Mouse (Mus musculus) thymus, postnatal 0 days (tissue): ENCODE measurements around the gene Cyp4f14. TPM values are rescaled to one million over a fixed set of nuclear protein-coding genes. Genes with fewer than 3 reads are reported as not detected.
A peak's percentile ranks its signal among the peaks of the same experiment; 100 is the strongest.

Experiments used
- DNase-seq: peaks from one replicate; pipeline ENCODE4 v3.0.0-alpha.2; 2015; ENCODE audit warnings: low spot score
- polyA plus RNA-seq: library from polyadenylated mRNA; unstranded; fragments of >200 nt; fragmentation: Nextera tagmentation; extraction: Ambion mirVana; gene quantifications from 2 replicates; pipeline ENCODE4 v1.2.1, GENCODE M21; 2015

Gene Cyp4f14
- 0.06 and 0.17 TPM in 2 replicates for polyA plus RNA-seq

DNA sequence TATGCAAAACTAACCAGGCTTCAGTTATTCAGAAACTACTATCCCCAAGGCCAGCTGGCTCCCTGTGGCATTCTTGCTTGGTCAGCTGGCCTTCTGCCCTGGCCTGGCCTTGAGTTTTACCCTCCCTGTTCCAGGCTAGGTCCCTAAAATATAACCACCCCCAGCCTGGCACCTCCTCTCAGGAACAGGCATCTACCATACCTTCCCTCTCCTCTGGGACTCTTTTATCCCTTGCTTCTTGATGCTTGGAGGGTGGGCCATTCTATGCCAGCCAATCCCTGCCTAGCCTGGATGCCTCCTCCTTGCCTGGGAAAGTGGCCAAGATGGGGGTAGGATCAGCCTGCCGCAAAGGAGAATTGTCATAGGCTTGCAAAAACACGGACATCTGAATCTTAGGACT is at the start of gene Cyp4f14:
TSS of gene Cyp4f14 (minus strand) at position 212 of the 400 bp plus-strand sequence.
- no peak for DNase-seq

- DNase-seq: peak; percentile 94
Observed at GRCm38 (mm10) chr17:32965623-32966290, 48.6 kb upstream of the Cyp4f14 start, which contains the start of gene Zfp472. Gene Zfp472, plus strand, starts transcription at chr17:32965814.

- no peak for DNase-seq
Observed at GRCm38 (mm10) chr17:32965253-32965622, 48.1 kb upstream of the Cyp4f14 start.

GRCm38 (mm10) chr17:32951441-32951840 is 34.3 kb upstream of the Cyp4f14 start:
- peak; percentile 72 for DNase-seq

DNA sequence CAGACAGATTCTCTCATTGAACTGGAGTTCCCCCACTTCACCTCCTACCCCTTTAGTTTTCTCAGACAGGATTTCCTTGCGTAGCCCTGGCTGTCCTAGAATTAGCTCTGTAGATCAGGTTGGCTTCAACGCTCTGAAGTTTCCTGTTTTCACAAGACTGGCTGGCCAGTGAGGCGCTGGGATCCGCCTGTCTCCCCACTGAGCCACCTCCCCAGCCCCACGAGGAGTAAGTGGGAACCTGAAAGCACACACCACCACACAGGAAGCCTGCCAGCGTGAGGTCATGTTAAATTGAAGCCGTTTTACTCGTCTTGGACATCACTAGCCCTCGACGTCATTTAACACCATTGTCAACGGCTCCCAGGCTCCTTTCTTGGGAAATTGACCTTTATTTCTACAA is 33.9 kb upstream of the Cyp4f14 start:
- no peak for DNase-seq

DNA sequence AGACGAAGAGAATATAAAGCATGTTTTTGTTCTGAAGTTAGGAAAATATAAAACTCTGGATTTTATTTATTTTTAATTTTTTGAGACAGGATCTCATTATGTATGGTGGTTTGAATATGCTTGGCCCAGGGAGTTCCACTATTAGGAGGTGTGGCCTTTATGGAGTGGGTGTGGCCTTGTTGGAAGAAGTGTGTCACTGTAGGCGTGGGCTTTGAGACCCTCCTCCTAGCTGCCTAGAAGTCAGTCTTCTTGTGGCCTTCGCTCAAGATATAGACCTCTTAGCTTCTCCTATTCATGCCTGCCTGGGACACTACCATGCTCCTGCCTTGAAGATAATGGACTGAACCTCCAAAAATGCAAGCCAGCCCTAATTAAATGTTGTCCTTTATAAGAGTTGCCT is 33.0 kb upstream of the Cyp4f14 start:
- no peak for DNase-seq

DNA sequence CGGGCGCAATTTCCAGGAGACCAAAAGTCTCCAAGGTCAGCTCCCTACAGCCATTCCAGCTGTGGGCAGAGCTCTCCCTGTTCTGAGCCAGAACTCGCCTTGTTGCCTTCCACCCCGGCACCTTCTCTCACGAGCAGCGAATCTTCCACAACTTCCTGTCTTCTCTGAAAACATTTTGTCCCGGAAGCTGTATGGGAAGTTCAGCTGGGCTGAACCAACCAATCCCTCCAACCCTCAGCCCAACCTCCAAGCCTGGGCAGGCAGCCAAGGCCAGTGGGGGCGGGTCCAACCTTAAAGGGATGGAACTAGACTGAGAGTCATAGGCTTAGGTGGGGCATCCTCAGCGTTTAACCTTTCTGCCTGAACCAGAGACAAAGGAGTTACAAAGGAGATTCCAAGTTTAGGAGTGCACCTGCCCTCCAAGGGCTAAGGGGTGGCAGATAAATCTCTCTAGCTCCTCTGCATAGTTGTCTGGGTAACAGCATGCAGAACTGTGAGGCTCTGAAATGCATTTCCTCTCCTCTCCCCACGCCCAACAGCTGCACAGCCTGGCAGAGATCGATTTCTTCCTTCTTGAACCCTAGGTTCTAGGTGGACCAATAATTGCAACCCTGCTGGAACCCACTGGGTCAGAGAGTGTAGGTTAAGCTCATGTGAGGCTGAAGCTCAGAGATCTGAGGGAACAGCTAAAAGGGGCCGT is 30.2 kb upstream of the Cyp4f14 start, which contains the start of gene Cyp4f13:
TSS of gene Cyp4f13 (minus strand) at position 188 of the 700 bp plus-strand sequence.
- peak; percentile 89 for DNase-seq

DNA sequence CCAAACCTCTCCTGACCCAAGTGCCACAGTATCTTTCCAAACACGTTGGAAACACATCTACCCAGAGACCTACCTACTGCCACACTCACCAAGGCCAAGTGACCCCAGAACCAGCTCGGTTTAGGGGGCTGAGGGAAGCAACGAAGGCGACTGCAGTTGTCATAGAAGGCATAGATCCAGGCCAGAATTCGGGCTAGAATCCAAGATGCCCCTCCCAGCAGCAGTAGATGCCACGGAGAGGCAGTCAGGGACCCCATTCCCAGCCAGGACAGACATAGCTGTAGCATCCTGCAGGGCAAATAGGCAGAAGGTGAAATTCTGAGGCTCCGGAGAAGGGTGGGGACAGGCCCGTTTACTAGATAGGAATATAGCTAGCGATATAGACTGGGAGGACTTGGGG is 29.6 kb upstream of the Cyp4f14 start:
- no peak for DNase-seq

GRCm38 (mm10) chr17:32944402-32945035 is 27.4 kb upstream of the Cyp4f14 start:
- peak; percentile 54 for DNase-seq

- DNase-seq: no peak
Observed at GRCm38 (mm10) chr17:32943661-32944060, 26.5 kb upstream of the Cyp4f14 start.

DNA sequence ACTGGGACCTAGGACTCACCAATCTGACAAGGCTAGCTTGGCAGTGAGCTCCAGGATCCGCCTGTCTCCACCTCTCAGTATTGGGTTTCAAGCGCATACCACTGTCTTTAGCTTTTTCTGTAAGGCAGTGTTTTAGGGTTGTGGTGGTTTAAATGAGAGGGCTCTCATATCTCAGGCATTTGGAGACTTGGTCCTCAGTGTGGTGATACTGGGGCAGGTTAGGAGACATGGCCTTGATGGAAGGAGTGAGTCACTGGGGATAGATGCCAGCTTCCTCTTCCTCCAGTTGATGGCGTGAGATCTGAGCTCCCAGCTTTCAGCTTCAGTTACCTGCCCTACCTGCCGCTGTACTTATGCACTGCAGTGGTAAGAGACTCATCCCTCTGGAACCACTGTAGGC is 22.7 kb upstream of the Cyp4f14 start:
- no peak for DNase-seq

DNA sequence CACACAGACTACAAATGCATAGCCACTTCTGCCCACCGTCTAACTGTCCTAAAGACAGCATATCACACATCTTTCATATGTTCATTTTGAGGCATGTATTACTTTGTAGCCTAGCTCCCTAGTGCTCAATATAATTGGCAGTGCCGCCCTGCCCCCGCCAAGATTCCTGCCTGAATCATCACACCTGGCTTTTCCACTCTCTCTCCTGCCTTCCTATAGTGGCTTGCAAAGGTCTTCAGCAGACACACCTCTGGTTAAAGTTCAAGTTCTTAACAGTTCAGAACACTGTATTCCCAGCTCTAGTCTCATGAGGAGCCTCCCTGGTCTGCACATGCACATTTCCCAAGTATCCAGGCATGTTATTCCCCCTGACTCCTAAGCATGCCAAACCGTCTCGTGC is 10.7 kb upstream of the Cyp4f14 start:
- DNase-seq: no peak

DNA sequence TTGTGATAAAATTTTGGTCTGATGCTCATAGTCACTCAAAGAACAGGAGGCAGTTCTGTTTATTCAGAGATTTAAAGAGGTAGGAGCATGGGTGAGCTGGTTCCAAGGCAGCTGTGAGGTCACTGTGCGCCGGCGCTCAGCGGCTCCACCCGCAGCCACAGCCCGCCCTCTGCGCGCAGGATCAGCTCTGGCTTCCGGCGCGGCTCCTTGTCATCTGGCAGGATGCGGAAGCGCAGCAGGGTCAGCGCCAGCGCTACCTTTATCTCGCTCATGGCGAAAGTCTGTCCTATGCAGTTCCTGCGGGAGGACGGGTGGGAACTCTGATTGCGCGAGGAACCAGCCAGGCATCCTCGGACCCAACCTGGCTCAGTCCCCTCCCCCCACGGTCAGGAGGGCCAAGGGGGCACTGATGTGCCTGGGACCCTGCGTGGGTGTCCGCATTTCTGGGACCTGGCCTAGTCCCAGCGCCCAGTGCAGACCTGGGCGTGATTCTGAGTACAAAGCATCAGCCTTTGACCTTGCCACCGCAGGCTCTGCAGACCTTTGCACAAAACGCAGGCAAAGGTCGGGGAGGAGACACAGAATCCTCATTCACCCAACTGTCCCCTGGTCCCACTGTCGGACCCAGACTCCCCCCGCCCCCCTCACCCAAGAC is 7.6 kb upstream of the Cyp4f14 start:
- DNase-seq: peak; percentile 88

DNA sequence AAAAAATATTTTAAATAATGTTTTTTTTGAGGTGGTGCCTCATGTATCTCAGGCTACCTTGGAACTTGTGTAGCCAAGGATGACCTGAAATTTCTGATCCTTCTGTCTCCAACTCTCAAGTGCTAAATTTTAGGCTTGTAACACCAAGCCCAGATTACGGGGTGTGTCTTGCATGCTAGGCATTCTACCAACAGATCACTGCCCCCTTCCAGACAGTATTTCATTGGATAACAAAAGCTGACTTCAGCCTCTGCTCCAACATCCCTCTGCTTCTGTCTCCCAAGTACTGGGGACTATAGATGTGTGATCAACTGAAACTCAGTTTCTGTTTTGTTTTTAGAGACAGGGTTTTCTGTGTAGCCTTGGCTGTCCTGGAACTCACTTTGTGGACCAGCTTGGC is 6.5 kb upstream of the Cyp4f14 start:
- DNase-seq: no peak

DNA sequence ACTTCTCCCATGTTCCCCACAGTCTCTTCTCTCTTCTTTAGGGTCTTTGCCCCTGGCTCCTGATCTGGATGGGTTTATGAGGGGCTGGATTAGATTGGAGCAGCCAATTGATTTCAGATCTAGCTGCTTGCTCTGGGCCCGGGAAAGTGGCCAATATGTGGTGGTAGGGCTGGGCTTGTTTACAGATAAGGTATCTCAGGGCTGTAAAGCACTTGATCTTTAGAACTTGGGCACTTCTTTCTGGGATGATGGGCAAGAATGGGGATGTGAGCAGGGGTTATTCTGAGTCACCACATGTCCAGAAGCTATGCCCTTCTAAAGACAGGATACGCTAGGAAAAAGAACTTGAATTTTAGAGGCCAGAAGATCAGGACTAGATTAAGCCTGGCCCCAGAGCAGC is 2.0 kb upstream of the Cyp4f14 start:
- DNase-seq: no peak

GRCm38 (mm10) chr17:32916075-32916474 is 1.1 kb downstream of the Cyp4f14 start:
- no peak for DNase-seq

DNA sequence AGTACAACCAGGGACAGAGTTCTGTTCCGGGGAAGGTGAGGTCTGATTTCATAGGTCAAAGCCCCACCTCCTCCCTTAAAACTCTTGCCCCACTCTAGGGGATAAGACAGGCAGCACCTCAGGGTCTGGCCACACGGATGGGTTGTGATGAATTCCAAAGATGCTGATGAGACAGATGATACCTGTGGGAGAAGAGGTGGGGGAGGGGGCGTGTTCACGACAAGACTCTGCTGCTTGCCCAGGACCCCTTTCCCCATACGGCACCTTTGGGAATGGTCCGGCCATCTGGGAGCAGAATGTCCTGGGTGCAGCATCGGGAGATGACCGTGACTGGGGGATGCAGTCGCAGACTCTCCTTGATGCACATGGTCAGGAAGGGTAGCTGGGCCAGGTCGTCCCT is 11.0 kb downstream of the Cyp4f14 start:
- DNase-seq: no peak

- DNase-seq: peak; percentile 57
Observed at GRCm38 (mm10) chr17:32905239-32905638, 11.9 kb downstream of the Cyp4f14 start.

DNA sequence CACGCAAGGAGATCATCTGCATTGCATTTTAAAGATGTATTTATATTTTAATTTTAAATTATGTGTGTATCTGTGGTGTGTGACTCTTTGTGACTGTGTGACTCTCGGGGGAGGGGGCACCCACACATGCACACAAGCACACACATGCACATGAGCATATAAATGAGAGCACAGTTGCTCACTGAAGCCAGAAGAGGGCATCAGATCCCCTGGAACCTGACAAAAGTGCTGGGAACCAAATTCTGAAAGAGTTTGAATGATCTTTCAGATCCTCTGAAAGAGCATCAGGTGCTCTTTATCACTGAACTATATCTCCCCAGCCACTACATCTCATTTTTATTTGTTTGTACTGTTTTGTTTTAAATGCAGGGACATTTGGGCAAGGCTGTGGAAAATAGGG is 12.7 kb downstream of the Cyp4f14 start:
- peak; percentile 35 for DNase-seq

DNA sequence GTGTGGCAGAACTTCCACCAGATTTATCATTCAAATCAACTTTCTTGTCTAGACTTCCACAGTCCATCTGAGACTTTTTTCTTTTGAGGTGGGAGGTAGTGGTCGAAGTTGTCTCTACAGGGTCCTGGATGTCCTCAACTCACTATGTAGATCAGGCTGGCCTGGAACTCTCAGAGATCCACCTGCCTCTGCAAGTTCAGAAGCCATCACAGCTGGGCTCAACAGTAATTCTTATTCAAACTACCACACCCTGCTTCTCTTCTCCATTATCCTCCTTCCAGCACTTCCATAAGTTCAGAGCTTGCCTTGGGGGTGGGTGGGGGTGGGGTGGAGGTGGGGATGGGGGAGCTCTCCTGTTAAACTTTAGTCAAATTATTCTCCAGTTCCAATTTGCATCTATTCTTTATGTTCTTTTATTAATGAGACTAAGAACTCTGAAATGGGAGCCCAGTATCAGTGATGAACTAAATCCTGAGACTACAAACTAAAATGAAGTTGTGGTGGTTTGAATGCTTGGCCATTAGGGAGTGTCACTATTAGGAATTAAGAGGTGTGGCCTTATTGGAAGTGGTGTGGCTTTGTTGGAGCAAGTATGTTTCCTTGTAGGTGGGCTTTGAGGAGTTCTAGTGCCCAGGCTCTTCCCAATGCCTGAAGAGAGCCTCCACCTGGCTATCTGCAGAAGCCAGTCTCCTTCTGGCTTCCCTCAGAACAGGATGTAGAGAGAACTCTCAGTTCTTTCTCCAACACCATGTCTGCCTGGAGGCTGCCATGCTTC is 15.2 kb downstream of the Cyp4f14 start:
- DNase-seq: no peak

GRCm38 (mm10) chr17:32895421-32895820 is 21.7 kb downstream of the Cyp4f14 start:
- DNase-seq: no peak
